Mouse (Mus musculus) adrenal gland, adult 18-20 months (tissue): ENCODE measurements at regions not wholly inside any gene's neighbourhood (a gene's known extent, or its start where the extent isn't known, plus 50 kb on each side); places are given as distances from the start of the nearest gene placed in this dataset.

Source experiments
- DNase-seq, 2 experiments: peaks; one replicate each; pipeline ENCODE4 v3.0.0; 2021 to 2022; ENCODE audit warnings: low spot score in 2 of 2

DNA sequence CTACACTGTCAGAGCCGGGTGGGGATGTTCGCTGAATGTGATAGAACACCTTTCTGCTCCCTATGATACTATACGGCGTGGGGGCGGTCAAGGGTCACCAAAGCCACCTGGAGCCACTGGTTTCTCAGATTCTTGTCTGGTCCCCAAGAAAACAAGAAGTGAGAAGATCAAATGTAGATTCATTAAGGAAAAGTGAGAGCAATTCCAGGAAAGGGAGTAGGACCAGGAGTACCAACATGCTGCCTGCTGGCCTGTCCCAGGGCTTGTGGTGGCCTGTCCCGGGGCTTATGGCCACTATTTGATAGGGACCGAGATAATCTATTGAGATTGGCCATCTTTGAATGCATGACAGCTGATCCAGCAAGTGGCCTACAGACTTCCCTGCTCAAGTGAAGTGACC is 58.8 kb upstream of the Fut8 start:
- DNase-seq = no peak

- no peak for DNase-seq
Observed at GRCm38 (mm10) chr12:77177811-77178578, 59.9 kb upstream of the Fut8 start.

DNA sequence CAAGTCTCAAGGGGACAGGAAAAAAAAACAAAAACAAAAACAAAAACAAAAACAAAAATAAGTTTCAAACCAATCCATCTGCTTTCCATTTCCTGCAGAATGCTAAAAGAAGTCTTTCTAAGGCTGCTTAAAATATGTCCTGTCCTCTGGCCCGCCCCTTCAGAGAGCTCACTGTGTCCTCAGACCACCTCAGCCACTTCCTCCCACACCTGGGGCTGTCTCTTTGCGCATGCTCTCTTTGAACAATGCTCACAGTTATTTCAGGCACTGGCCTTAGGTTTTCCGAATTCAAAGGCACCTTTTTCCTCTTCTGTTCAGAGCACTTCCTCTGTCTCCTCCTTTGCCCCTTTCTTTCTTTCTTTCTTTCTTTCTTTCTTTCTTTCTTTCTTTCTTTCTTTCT is 60.6 kb upstream of the Fut8 start:
- no peak for DNase-seq

GRCm38 (mm10) chr12:77174032-77174431 is 63.9 kb upstream of the Fut8 start:
- DNase-seq = no peak

DNA sequence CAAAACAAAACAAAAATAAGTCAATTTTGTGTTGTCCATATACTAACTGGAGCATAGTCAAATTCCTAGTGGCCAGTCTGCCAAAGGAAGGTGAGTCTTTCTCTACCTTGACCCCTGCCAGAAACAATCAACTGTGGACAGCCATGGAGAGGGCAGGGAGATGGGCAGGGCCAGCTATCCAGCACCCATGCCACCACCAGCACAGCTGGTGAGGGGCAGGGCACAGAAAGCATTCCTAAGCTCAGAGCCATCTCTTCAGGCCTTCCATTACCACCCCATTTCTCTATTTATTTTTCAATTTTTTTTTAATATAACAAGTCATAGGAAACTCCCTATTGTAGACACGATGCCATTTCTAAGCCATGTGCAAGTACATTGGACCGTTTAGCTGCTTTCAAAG is 65.4 kb upstream of the Fut8 start:
- no peak for DNase-seq

GRCm38 (mm10) chr12:77170257-77170656 is 67.7 kb upstream of the Fut8 start:
- DNase-seq = no peak

DNA sequence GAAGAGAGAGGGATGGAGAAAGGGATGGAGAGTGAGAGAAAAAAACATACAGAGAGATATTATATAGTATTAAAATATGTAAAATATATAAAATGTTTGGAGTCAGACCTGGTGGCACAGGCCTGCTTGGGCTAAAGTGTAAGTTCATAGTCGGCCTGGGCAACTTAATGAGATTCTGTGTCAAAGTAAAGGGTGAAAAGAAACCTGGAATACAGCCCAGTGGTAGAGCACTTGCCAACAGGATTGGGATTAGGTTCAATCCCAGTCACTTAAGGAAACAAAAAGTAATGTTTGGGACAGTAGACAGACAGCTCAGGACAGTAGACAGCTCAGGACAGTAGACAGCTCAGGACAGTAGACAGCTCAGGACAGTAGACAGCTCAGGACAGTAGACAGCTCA is 69.6 kb upstream of the Fut8 start:
- no peak for DNase-seq

DNA sequence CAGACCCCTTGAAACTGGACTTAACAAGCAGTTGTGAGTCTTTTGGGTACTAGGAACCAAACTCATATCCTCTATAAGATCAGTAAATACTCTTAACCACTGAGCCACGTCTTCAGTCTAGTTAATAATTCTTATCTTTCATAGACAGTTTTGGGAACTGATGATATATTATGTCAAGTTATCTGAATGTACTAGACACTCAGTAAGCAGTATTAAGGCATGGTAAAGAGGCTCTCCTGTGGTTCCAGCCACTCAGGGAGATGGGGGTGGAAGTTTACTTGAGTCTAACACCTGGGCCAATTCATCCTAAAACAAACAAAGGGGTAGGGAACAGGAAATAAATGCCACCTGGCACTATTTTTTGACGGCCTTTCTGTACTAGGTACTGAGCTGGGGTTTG is 81.2 kb upstream of the Fut8 start:
- DNase-seq = no peak

GRCm38 (mm10) chr12:77155626-77156025 is 82.3 kb upstream of the Fut8 start:
- no peak for DNase-seq

GRCm38 (mm10) chr12:77151471-77151870 is 86.5 kb upstream of the Fut8 start:
- no peak for DNase-seq

GRCm38 (mm10) chr12:77149835-77150234 is 88.1 kb upstream of the Fut8 start:
- DNase-seq = no peak

- DNase-seq = no peak
Observed at GRCm38 (mm10) chr12:77148146-77148545, 89.8 kb upstream of the Fut8 start.

DNA sequence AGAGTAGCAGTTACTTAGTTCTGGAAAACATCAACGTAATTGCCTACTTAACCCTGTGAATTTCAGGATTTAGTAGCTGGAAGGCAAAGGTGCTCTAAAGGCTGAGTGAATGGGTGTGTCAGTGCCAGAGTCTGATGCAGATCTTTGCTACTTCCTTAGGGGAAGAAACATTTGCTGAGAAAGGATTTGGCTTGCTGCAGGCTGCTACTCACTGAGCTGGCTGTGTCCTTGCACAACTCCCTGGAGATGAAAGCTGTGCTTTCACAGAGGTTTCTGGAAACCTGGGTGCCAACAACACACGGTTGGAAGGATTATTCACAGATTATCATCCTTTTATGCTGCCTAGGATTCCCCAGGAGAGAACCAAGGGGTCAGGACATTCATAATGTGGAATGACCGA is 94.0 kb upstream of the Fut8 start:
- no peak for DNase-seq

- no peak for DNase-seq
Observed at GRCm38 (mm10) chr12:77143521-77143920, 94.4 kb upstream of the Fut8 start.

DNA sequence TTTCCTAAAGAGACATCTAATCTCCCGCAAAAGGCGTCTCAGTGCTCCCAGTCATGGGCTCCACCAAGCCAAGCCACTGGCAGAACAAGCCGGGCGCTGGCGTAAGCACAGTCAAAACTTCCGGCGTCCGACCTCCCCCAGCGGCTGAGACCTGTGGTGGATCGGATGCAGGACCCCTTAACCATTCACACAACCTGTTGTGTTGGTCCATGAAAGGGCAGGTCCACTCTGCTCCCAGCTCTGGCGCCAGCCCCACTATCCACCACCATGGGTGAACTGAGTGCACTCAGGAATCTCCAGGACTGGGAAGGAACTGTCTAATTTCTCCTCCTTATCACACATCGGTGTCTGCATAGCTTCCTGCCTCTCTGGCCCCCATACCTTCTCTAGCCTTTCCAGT is 94.8 kb upstream of the Fut8 start:
- no peak for DNase-seq

GRCm38 (mm10) chr12:77142224-77142623 is 95.7 kb upstream of the Fut8 start:
- no peak for DNase-seq

- DNase-seq = no peak
Observed at GRCm38 (mm10) chr12:77141260-77142201, 96.4 kb upstream of the Fut8 start.

DNA sequence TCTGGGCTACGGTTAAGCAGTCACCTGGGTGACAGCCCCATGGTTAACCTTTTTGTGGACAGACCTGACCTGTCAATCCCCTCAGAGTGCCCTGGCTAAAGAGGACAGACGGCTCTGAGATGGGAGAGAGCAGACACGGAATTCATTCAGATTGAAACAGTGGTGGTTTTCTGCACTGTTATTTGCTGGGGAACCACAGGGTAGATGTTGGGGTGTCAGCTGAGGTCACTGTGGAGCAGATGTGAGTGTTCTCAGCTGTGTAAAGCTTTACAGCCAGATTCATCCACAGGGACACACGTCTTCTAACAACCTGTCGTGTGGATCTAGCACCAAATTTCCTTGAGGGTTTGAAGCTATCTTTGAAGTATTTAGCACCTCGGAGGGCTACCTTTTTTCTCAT is 97.3 kb upstream of the Fut8 start:
- DNase-seq = no peak

DNA sequence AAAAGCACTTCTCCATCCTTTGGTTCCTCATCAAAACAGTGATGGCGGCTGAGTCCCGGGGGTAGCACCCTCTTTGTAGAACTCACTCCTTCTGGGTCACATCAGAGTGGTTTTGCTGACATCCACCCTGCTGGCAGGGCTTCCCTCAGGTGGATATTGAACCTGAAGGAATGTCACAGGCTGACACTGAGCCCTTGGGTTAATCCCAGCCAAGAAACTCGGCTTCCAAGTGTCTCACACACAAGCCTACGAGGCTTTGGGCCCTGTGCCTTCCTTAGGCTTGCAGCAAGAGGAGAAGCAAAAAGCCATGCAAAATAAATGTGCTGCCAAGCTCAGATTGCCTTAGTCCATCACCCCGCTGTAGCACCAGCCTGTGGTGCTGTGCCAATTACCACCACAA is 97.8 kb upstream of the Fut8 start:
- no peak for DNase-seq

DNA sequence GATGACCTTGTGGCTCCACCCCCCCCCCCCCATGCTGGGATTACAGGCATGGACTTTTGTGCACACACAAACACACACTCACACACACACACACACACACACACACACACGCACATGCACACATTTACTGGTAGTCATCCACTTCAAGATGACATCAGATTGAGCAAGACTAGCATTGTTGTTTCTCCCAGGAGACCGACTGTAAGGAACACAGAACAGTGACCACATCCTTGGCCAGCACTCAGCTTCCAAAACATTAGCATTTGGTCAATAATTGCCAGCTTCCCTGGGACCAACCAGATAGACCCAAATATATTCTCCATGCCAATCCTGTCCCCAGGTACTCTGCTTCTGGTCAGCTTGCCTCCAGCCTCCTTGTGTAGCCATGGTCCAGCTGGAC is 98.2 kb upstream of the Fut8 start:
- no peak for DNase-seq

DNA sequence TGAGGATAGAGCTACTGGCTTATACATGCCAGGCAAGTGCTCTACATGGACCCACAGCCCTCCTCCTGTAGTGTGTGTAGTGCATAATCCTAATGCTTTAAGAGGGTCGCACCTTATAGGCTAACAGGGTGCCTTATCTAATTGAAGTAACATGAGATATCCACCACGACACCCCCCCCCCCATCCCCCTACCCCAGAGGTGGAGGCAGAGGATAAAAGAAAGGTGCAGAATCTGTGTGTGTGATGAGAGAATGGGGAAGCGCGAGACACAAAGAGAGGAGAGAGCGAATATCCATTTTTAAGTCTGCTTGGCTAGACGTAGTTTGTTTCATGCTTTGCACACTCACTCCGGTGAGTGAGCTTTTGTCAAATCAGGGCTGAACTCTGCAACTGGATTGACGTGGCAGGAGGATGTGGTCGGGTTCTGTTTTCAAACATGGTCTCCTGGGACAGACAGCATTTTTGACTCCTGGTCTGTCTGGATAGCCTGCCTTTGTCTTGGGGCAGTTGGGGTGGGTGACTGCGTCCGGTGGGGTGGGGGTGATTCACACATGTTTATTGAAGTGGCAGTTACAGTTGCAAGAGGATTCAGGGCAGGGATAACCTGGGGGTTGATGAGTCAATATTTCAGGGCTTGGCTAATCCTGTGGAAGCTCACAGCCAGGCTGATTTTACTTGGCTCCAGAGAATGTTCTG is 99.3 kb upstream of the Fut8 start:
- no peak for DNase-seq

- DNase-seq = no peak
Observed at GRCm38 (mm10) chr12:77137291-77137830, 100.6 kb upstream of the Fut8 start.
